Mouse (Mus musculus): ENCODE results near the gene Scn8a.

DNA sequence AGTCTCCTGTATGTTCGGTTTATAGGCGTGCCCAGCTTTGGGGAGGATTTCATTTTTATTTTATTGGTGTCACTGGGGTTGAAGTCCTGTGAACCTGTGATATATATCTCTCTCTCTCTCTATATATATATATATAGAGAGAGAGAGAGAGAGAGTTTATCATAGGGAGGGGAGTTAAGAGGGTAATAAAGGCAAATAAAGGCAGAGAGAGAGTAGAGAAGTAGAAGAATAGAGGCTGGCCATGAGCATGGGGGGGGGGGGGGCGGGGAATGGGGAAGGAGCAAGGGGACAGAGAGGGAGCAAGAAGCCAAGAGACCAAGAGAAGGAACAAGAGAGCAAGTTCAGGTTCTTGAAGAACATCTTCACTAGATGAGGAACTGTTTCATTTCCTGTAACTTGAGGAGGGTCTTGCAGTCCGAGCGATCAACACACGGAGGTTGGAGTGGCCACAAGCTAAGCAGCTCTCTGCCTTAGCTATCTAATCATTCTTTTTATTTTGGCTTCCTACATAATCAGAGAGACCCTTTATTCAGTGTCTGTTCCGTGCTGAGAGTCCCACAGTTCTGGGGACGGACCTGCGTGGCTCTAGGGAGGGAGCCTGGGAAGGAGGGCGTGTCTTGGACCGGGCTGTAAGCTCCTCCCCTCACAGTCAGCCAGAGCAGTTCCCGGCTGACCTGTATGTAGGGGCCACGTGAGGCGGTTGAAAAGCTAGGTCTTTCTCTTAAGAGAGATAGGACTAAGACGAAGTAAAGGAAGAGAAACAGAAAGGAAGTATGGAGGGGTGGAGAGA is 136.8 kb downstream of the Scn8a start:
- TF ChIP-seq CTCF (IDR thresholded peaks at IDR 0.05): no peak
- no peak for TF ChIP-seq EP300 (IDR thresholded peaks at IDR 0.05; ENCODE audit: insufficient read depth, low read depth, low read length)

Data from heart, adult 2 months (tissue).